Mouse (Mus musculus) gastrocnemius, postnatal 25 days (tissue): ENCODE data around the gene Txk. TPM values are rescaled to one million over a fixed set of nuclear protein-coding genes. Genes with fewer than 3 reads are reported as not detected.
A peak's percentile ranks its signal among the peaks of the same experiment; 100 is the strongest.

Experiments used
- DNase-seq: peaks from one replicate; pipeline ENCODE4 v3.0.0; 2022
- long read RNA-seq, 2 experiments: library from polyadenylated mRNA; stranded (forward); transcript quantifications; one replicate each; pipeline ENCODE4 v2.0.0; 2021
- total RNA-seq, 2 experiments: library from RNA; stranded (reverse); gene quantifications; 1 replicate in 1 of 2; 2 replicates in 1 of 2; pipeline ENCODE4 v1.2.3; 2021

Txk gene
- total RNA-seq = under 1 TPM in 1 of 2 experiments, not detected in 1; 0.11 TPM
- long read RNA-seq, experiment 1 = 0 reads
- long read RNA-seq, experiment 2 = 0 reads

- no peak for DNase-seq
Measured at GRCm38 (mm10) chr5:72752585-72752984, at the start of gene Txk. Gene Txk, minus strand, starts transcription at chr5:72752777.

- DNase-seq = no peak
Measured at GRCm38 (mm10) chr5:72798563-72798962, 46.0 kb upstream of the Txk start.

- peak; percentile 13 for DNase-seq
Measured at GRCm38 (mm10) chr5:72796186-72796613, 43.6 kb upstream of the Txk start.

GRCm38 (mm10) chr5:72793309-72793850 lies 40.8 kb upstream of the Txk start:
- no peak for DNase-seq

GRCm38 (mm10) chr5:72791789-72792188 lies 39.2 kb upstream of the Txk start:
- no peak for DNase-seq

- no peak for DNase-seq
Measured at GRCm38 (mm10) chr5:72791386-72791785, 38.8 kb upstream of the Txk start.

GRCm38 (mm10) chr5:72785451-72785850 lies 32.9 kb upstream of the Txk start:
- no peak for DNase-seq

GRCm38 (mm10) chr5:72784719-72785118 lies 32.1 kb upstream of the Txk start:
- DNase-seq = no peak

- no peak for DNase-seq
Measured at GRCm38 (mm10) chr5:72783957-72784356, 31.4 kb upstream of the Txk start.

- DNase-seq = no peak
Measured at GRCm38 (mm10) chr5:72783123-72783522, 30.5 kb upstream of the Txk start.

- DNase-seq = no peak
Measured at GRCm38 (mm10) chr5:72781776-72782175, 29.2 kb upstream of the Txk start.

- DNase-seq = no peak
Measured at GRCm38 (mm10) chr5:72776595-72776994, 24.0 kb upstream of the Txk start.

GRCm38 (mm10) chr5:72776127-72776526 lies 23.6 kb upstream of the Txk start:
- DNase-seq = no peak

- DNase-seq = no peak
Measured at GRCm38 (mm10) chr5:72769841-72770240, 17.3 kb upstream of the Txk start.

GRCm38 (mm10) chr5:72763546-72763945 lies 11.0 kb upstream of the Txk start:
- no peak for DNase-seq

GRCm38 (mm10) chr5:72763025-72763424 lies 10.4 kb upstream of the Txk start:
- DNase-seq = no peak

- DNase-seq = no peak
Measured at GRCm38 (mm10) chr5:72761758-72762157, 9.2 kb upstream of the Txk start.

GRCm38 (mm10) chr5:72761237-72761636 lies 8.7 kb upstream of the Txk start:
- DNase-seq = no peak

GRCm38 (mm10) chr5:72758925-72759924 lies 6.6 kb upstream of the Txk start:
- DNase-seq = no peak

- no peak for DNase-seq
Measured at GRCm38 (mm10) chr5:72757155-72757773, 4.7 kb upstream of the Txk start.

- no peak for DNase-seq
Measured at GRCm38 (mm10) chr5:72755941-72756340, 3.4 kb upstream of the Txk start.

GRCm38 (mm10) chr5:72755035-72755434 lies 2.5 kb upstream of the Txk start:
- no peak for DNase-seq
